Mouse (Mus musculus) cerebellum, adult (tissue): ENCODE measurements around the gene 2200002D01Rik.
"Not testable (repeated sequence)": the region's sequence is repeated elsewhere in the genome, so short reads cannot be mapped to it uniquely, and the experiment has no call there.

Experiments
- ATAC-seq: cut with Nextera tagmentation; 2 replicates; pipeline ENCODE4 v1.9.2; 2017; ENCODE audit warnings: mild to moderate bottlenecking, moderate library complexity, mixed read lengths; ENCODE audit not compliant: insufficient number of reproducible peaks, low FRiP score, low TSS enrichment

2200002D01Rik gene

GRCm38 (mm10) chr7:29244732-29245416, 3.4 kb downstream of the 2200002D01Rik start:
- no peak for ATAC-seq

DNA sequence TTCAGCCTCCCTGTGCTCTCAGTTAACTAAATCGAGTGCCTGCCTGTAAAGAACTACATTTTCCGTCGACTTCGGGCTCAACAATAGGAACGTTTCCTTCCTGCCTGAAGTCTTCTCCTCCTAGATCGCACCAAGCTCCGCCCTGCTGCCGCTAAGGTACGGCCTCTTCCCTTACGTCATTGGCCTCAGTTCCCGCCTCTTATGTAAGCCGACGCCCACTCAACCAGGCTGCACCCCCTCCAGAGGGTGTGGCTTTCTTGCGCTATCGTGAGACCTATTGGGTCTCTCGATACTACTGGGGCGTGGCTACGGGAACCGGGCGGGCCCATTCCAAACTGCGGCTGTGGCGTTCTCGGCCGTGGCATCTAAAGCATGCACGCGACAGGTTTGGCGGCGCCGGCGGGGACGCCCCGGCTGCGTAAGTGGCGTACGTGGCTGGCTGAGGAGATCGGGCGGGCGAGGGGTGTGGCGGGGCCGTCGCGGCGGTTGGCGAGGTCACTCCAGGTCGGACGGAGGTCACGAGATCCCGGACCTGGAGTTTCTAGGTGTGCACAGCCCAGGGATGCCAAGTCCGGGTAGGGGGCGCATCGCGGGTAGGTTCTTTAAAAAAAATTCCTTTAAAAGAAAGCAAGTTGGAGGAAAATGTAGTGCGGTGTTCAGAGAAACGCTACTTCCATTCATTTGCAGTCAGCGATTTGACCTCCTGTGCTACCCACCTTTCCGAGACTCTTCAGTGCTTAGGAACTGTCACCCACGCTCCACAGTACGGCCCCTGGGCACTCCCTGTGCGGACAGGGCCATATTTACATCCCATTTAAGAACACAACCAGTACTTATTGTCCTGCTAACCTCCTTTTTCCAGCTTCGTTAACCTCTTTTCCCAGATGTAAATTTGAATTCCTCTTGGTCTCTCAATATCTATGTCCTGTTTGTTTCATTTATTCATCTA, 10.0 kb downstream of the 2200002D01Rik start, which contains the start of gene Yif1b:
Gene Yif1b (plus strand): TSS at position 311 of the 949 bp plus-strand sequence.
- peak; percentile 96 for ATAC-seq

DNA sequence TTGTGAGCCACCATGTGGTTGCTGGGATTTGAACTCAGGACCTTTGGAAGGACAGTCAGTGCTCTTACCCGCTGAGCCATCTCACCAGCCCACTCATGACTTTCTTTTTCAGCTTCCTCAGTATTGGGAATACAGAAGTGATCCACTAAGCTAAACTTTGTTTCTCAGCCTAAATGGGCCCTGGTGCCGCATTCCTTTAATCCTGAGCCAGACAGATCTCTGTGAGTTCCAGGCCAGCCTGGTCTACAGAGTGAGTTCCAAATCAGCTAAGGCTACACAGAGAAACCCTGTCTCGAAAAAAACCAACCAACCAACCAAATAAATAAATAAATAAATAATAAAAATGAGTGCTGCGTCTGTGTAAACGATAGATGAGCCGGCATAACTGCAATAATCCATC, 10.7 kb downstream of the 2200002D01Rik start:
- not testable (repeated sequence) for ATAC-seq

DNA sequence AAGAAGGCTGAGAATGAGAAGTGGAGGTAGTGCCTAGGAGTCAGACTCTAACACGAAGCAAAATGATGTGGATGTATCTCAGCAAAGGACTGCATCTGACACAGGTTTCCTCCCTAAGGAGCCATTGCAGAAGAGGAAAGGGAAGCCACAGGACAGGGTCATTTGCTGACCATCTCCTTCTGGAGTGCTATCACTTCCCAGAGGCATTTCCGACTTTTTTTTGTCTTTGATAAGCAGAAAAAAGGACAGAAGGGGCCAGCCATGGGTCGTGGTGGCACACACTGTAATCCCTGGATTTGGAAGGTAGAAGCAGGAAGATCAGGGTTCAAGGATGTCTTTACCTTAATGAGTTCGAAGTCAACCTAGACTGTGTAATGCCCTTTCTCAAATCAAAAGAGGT, 11.7 kb downstream of the 2200002D01Rik start:
- no peak for ATAC-seq

GRCm38 (mm10) chr7:29234661-29235060, 13.6 kb downstream of the 2200002D01Rik start:
- ATAC-seq: no peak

DNA sequence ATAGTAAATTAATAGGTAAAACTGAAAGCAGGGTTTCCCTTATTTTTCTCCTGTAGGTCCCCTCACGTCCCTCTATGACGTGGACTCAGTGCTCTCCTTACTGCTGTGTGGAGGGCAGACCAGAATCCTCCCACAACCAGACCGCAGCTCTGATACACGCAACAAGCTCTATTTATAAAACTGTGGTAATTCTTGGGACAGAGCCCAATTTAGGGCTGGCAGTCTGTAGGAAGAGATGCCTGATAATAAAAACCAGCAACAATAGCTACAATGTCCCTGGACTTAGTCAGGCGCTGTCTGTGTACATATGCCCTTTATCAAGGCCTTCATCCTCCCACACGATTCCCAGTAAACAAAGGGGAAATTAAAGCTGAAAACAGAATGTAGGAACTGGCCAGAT, 14.5 kb downstream of the 2200002D01Rik start:
- no peak for ATAC-seq

GRCm38 (mm10) chr7:29232247-29233013, 15.8 kb downstream of the 2200002D01Rik start, which contains the start of gene Kcnk6:
Gene Kcnk6, minus strand, starts transcription at chr7:29232515.
- ATAC-seq: no peak

- no peak for ATAC-seq
Observed at GRCm38 (mm10) chr7:29231517-29231916, 16.7 kb downstream of the 2200002D01Rik start.

DNA sequence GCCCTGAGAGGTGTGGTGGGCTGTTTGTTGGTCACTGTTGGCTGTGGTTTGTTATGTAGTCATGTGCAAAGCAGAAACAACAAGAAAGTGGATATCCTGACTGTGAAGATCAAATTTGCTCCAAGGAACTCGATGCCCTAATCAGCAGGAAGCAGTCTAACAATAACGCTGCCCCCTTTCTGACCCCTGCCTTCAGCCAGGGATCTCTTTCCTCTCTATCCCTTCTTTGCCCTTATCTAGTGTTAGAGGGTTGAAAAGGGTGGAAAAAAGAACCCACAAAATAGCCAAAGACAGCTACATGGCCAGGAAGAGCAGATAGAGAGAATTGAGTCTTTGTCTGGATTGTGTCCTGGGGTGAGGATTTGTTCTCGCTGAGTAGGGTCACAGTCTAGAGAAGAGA, 17.7 kb downstream of the 2200002D01Rik start:
- ATAC-seq: no peak

GRCm38 (mm10) chr7:29228202-29228601, 20.1 kb downstream of the 2200002D01Rik start:
- ATAC-seq: no peak

DNA sequence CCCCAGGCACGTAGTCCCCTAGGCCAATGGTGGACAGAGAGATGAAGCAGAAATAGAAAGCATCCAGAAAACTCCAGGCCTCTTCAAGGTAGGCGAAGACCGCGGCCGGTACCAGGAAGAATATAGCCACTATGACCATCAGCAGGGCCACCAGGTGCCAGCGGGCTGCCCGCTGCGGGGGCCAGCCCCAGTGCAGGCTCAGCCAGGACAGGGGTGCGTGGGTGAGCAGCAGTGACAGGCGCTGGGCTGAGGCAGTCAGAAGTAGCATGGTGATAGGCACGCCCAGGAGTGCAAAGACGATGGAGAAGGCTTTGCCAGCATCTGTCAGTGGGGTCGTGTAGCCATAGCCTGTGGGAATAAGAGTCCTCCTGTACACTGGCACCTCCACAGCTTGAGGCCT, 22.7 kb downstream of the 2200002D01Rik start:
- no peak for ATAC-seq

- ATAC-seq: no peak
Observed at GRCm38 (mm10) chr7:29224756-29225394, 23.4 kb downstream of the 2200002D01Rik start.

- ATAC-seq: no peak
Observed at GRCm38 (mm10) chr7:29214846-29215245, 33.4 kb downstream of the 2200002D01Rik start.

GRCm38 (mm10) chr7:29214236-29214635, 34.0 kb downstream of the 2200002D01Rik start:
- ATAC-seq: no peak

GRCm38 (mm10) chr7:29213675-29214082, 34.6 kb downstream of the 2200002D01Rik start, which contains the start of gene Catsperg1:
Gene Catsperg1, minus strand, starts transcription at chr7:29214035.
- ATAC-seq: no peak

- not testable (repeated sequence) for ATAC-seq
Observed at GRCm38 (mm10) chr7:29212775-29213560, 35.3 kb downstream of the 2200002D01Rik start.

GRCm38 (mm10) chr7:29212199-29212765, 36.0 kb downstream of the 2200002D01Rik start:
- no peak for ATAC-seq

- no peak for ATAC-seq
Observed at GRCm38 (mm10) chr7:29211415-29212198, 36.7 kb downstream of the 2200002D01Rik start.
